Mouse (Mus musculus): ENCODE data around the gene Jag2. TPM values are rescaled to one million over a fixed set of nuclear protein-coding genes. Genes with fewer than 3 reads are reported as not detected.
A peak's percentile ranks its signal among the peaks of the same experiment; 100 is the strongest.

Jag2 gene
- total RNA-seq, 2 experiments from 2014 or later: 42.6 to 44.2 TPM

- no peak for DNase-seq (ENCODE audit: low spot score in 2 of 2)
Observed at GRCm38 (mm10) chr12:112903941-112904340, 25.6 kb downstream of the Jag2 start.

- peak; percentile 42 to 57 for DNase-seq (ENCODE audit: low spot score in 2 of 2)
Observed at GRCm38 (mm10) chr12:112900641-112901040, 28.9 kb downstream of the Jag2 start.

GRCm38 (mm10) chr12:112898960-112899359 is 30.6 kb downstream of the Jag2 start:
- DNase-seq (ENCODE audit: low spot score in 2 of 2): no peak

- DNase-seq (ENCODE audit: low spot score in 2 of 2): no peak
Observed at GRCm38 (mm10) chr12:112898351-112898750, 31.2 kb downstream of the Jag2 start.

- no peak for DNase-seq (ENCODE audit: low spot score in 2 of 2)
Observed at GRCm38 (mm10) chr12:112897522-112898212, 31.9 kb downstream of the Jag2 start.

GRCm38 (mm10) chr12:112894969-112895368 is 34.6 kb downstream of the Jag2 start:
- DNase-seq (ENCODE audit: low spot score in 2 of 2): no peak

- DNase-seq (ENCODE audit: low spot score in 2 of 2): no peak
Observed at GRCm38 (mm10) chr12:112894303-112894884, 35.2 kb downstream of the Jag2 start.

- DNase-seq (ENCODE audit: low spot score in 2 of 2): no peak
Observed at GRCm38 (mm10) chr12:112885465-112885864, 44.1 kb downstream of the Jag2 start.

- no peak for DNase-seq (ENCODE audit: low spot score in 2 of 2)
Observed at GRCm38 (mm10) chr12:112881301-112881815, 48.2 kb downstream of the Jag2 start.

- DNase-seq (ENCODE audit: low spot score in 2 of 2): no peak
Observed at GRCm38 (mm10) chr12:112880661-112881060, 48.9 kb downstream of the Jag2 start.

GRCm38 (mm10) chr12:112879731-112880130 is 49.8 kb downstream of the Jag2 start:
- DNase-seq (ENCODE audit: low spot score in 2 of 2): no peak

- DNase-seq (ENCODE audit: low spot score in 2 of 2): no peak
Observed at GRCm38 (mm10) chr12:112877607-112878020, 52.0 kb downstream of the Jag2 start.

- DNase-seq (ENCODE audit: low spot score in 2 of 2): no peak
Observed at GRCm38 (mm10) chr12:112877073-112877576, 52.5 kb downstream of the Jag2 start.

- no peak for DNase-seq (ENCODE audit: low spot score in 2 of 2)
Observed at GRCm38 (mm10) chr12:112876332-112877072, 53.1 kb downstream of the Jag2 start.

- peak; percentile 58 to 87 for DNase-seq (ENCODE audit: low spot score in 2 of 2)
Observed at GRCm38 (mm10) chr12:112875225-112876013, 54.2 kb downstream of the Jag2 start.

- no peak for DNase-seq (ENCODE audit: low spot score in 2 of 2)
Observed at GRCm38 (mm10) chr12:112874199-112874598, 55.4 kb downstream of the Jag2 start.

GRCm38 (mm10) chr12:112873452-112874190 is 56.0 kb downstream of the Jag2 start:
- peak in 1 of 2 experiments; percentile 51 for DNase-seq (ENCODE audit: low spot score in 2 of 2)

- DNase-seq (ENCODE audit: low spot score in 2 of 2): no peak
Observed at GRCm38 (mm10) chr12:112872991-112873390, 56.6 kb downstream of the Jag2 start.

- DNase-seq (ENCODE audit: low spot score in 2 of 2): no peak
Observed at GRCm38 (mm10) chr12:112871272-112871671, 58.3 kb downstream of the Jag2 start.

- no peak for DNase-seq (ENCODE audit: low spot score in 2 of 2)
Observed at GRCm38 (mm10) chr12:112870775-112871174, 58.8 kb downstream of the Jag2 start.

All from layer of hippocampus, adult 18-20 months (tissue).